22 mouse cellular contexts compared by ENCODE assay signal in genomic region chr2:16664516-16664915, GRCm38 (mm10).
DNase-seq lines count a peak whose midpoint lies in the region; ATAC-seq lines count a peak whose summit lies in the region.
"Had no signal": no experiment of that assay in that cellular context is flagged by ENCODE, and none has a peak within 500 bp of the region (broad histone marks: within the 10 kb centered on the region; RNA-seq: fewer than 3 reads in every experiment).

No protein-coding gene starts in this region.

- WGBS in kidney, embryonic 15.5 days = 11% methylated on average over 1 of the region's 1 CpGs
- 16% methylated on average over 1 of the region's 1 CpGs for WGBS in neural tube, embryonic 11.5 days

- H3K27me3 ChIP-seq in kidney, embryonic 15.5 days = no peaks in the 10 kb centered on the region
- H3K27me3 ChIP-seq in neural tube, embryonic 11.5 days (ENCODE audit: control insufficient read depth, insufficient read depth, low read length) = no peaks in the 10 kb centered on the region
- H3K27me3 ChIP-seq: embryonic facial prominence, embryonic 12.5 days; lung, embryonic 15.5 days; neural tube, embryonic 13.5 days; Patski had no signal

- peak; percentile 28 for DNase-seq in embryo, embryonic 10.5 days (ENCODE audit: low spot score)
- no peak for DNase-seq in embryo, embryonic 10 days (ENCODE audit: low spot score)
- DNase-seq in kidney, postnatal 10 days = no peak
- no peak for DNase-seq in neural tube, embryonic 11.5 days (ENCODE audit: low spot score)
- no peak for DNase-seq in neural tube, embryonic 10.5 days (ENCODE audit: extremely low spot score, low spot score)
- DNase-seq in adipocyte (ENCODE audit: low spot score) = no peak
- DNase-seq in heart, adult 18-20 months = no peak
- DNase-seq: adrenal gland, postnatal 10 days; cerebellum, adult 11 months; cerebellum, postnatal 10 days; gastrocnemius, postnatal 14 days; heart, adult 2 months; kidney, adult 18-20 months; lung, postnatal 4 days; thymus, postnatal 36 days had no signal

- no peaks in the 10 kb centered on the region for H3K36me3 ChIP-seq in kidney, embryonic 15.5 days
- H3K36me3 ChIP-seq in neural tube, embryonic 11.5 days (ENCODE audit: control insufficient read depth, insufficient read depth, low read length) = no peaks in the 10 kb centered on the region
- H3K36me3 ChIP-seq: embryonic facial prominence, embryonic 12.5 days; lung, embryonic 15.5 days; neural tube, embryonic 13.5 days had no signal

- H3K4me3 ChIP-seq in kidney, embryonic 15.5 days (replicated peaks) = no peak overlapping the region
- H3K4me3 ChIP-seq in neural tube, embryonic 11.5 days (ENCODE audit: low read depth, low read length) = no peak overlapping the region
- H3K4me3 ChIP-seq: embryonic facial prominence, embryonic 12.5 days; erythroblast, embryonic 14.5 days; heart, adult 2 months; lung, embryonic 15.5 days; neural tube, embryonic 13.5 days had no signal

- no peaks in the 10 kb centered on the region for H3K9me3 ChIP-seq in kidney, embryonic 15.5 days (replicated peaks)
- H3K9me3 ChIP-seq in neural tube, embryonic 11.5 days (ENCODE audit: control insufficient read depth, low read length) = no peaks in the 10 kb centered on the region
- H3K9me3 ChIP-seq: embryonic facial prominence, embryonic 12.5 days; lung, embryonic 15.5 days; neural tube, embryonic 13.5 days had no signal

- H3K4me1 ChIP-seq in kidney, embryonic 15.5 days = peaks cover 7% of the 10 kb centered on the region; the same call in 1 of the 2 replicates
- H3K4me1 ChIP-seq in neural tube, embryonic 11.5 days (ENCODE audit: control insufficient read depth, insufficient read depth, low read length) = no peaks in the 10 kb centered on the region
- H3K4me1 ChIP-seq: lung, embryonic 15.5 days; neural tube, embryonic 13.5 days had no signal

- peak; percentile 83 for ATAC-seq in kidney, embryonic 15.5 days (replicated peaks; ENCODE audit: low FRiP score)
- peak; percentile 50 for ATAC-seq in neural tube, embryonic 11.5 days (ENCODE audit: insufficient read depth, low FRiP score, low TSS enrichment)
- ATAC-seq: Patski had no signal

- no peak overlapping the region for H3K27ac ChIP-seq in kidney, embryonic 15.5 days
- H3K27ac ChIP-seq in neural tube, embryonic 11.5 days (ENCODE audit: low read depth, low read length) = no peak overlapping the region
- H3K27ac ChIP-seq: embryonic facial prominence, embryonic 12.5 days; heart, adult 2 months; liver, embryonic 14.5 days; lung, embryonic 15.5 days; neural tube, embryonic 13.5 days had no signal

- H3K9ac ChIP-seq in kidney, embryonic 15.5 days = no peak overlapping the region
- H3K9ac ChIP-seq in neural tube, embryonic 11.5 days (ENCODE audit: low read length) = no peak overlapping the region
- H3K9ac ChIP-seq: embryonic facial prominence, embryonic 12.5 days; liver, embryonic 14.5 days; lung, embryonic 15.5 days; neural tube, embryonic 13.5 days had no signal

- H3K4me2 ChIP-seq in kidney, embryonic 15.5 days = no peak overlapping the region
- no peak overlapping the region for H3K4me2 ChIP-seq in neural tube, embryonic 11.5 days (ENCODE audit: low read depth)
- H3K4me2 ChIP-seq: embryonic facial prominence, embryonic 12.5 days; lung, embryonic 15.5 days; neural tube, embryonic 13.5 days had no signal
